11 mouse cellular contexts compared by ENCODE assay signal in genomic region chr9:47829204-47829603, GRCm38 (mm10).
DNase-seq lines count a peak whose midpoint lies in the region; ATAC-seq and TF ChIP-seq lines count a peak whose summit lies in the region.
"Had no signal": no experiment of that assay in that cellular context is flagged by ENCODE, and none has a peak within 500 bp of the region (broad histone marks: within the 10 kb centered on the region; RNA-seq: fewer than 3 reads in every experiment).

No protein-coding gene starts in this region.

- H3K36me3 ChIP-seq in liver, embryonic 11.5 days (ENCODE audit: control insufficient read depth, insufficient read depth, low read length), result no peaks in the 10 kb centered on the region
- no peaks in the 10 kb centered on the region for H3K36me3 ChIP-seq in liver, postnatal 0 days (replicated peaks; ENCODE audit: insufficient read depth, low read length)
- no peaks in the 10 kb centered on the region for H3K36me3 ChIP-seq in forebrain, embryonic 14.5 days (ENCODE audit: control insufficient read depth, insufficient read depth, low read length)
- no peaks in the 10 kb centered on the region for H3K36me3 ChIP-seq in hindbrain, postnatal 0 days (ENCODE audit: insufficient read depth, low read length)
- H3K36me3 ChIP-seq in neural tube, embryonic 15.5 days, result no peaks in the 10 kb centered on the region
- H3K36me3 ChIP-seq: G1E; liver, embryonic 15.5 days had no signal

- 53% methylated on average over 10 of the region's 10 CpGs for WGBS in liver, embryonic 11.5 days
- WGBS in liver, postnatal 0 days (ENCODE audit: insufficient replicate concordance), result 57% methylated on average over 10 of the region's 10 CpGs
- 51% methylated on average over 10 of the region's 10 CpGs for WGBS in forebrain, embryonic 14.5 days
- 23% methylated on average over 10 of the region's 10 CpGs for WGBS in hindbrain, postnatal 0 days
- WGBS in neural tube, embryonic 15.5 days, result 17% methylated on average over 10 of the region's 10 CpGs

- 0 out of 2 replicates have a peak overlapping the region, but pooled peaks have one; percentile 33 for H3K4me2 ChIP-seq in liver, embryonic 11.5 days
- no peak overlapping the region for H3K4me2 ChIP-seq in liver, postnatal 0 days (ENCODE audit: low read depth, low read length)
- H3K4me2 ChIP-seq in forebrain, embryonic 14.5 days (ENCODE audit: low read length), result peak overlapping the region; percentile 43
- H3K4me2 ChIP-seq in hindbrain, postnatal 0 days (ENCODE audit: low read depth, low read length), result peak overlapping the region; percentile 40
- peak overlapping the region; percentile 50 for H3K4me2 ChIP-seq in neural tube, embryonic 15.5 days
- H3K4me2 ChIP-seq: liver, embryonic 15.5 days had no signal

- no peak for DNase-seq in liver, embryonic 11.5 days (ENCODE audit: low spot score)
- no peak for DNase-seq in liver, postnatal 0 days
- DNase-seq in forebrain, embryonic 14.5 days (ENCODE audit: low spot score), result no peak
- DNase-seq in hindbrain, postnatal 0 days (ENCODE audit: low spot score), result no peak
- DNase-seq in gastrocnemius, adult 18-20 months (ENCODE audit: low spot score), result no peak
- no peak for DNase-seq in kidney, postnatal 25 days
- DNase-seq: cerebellum, postnatal 14 days had no signal

- H3K4me3 ChIP-seq in liver, embryonic 11.5 days (ENCODE audit: low read depth, low read length), result no peak overlapping the region
- H3K4me3 ChIP-seq in liver, postnatal 0 days (ENCODE audit: low read depth, low read length), result no peak overlapping the region
- 0 out of 2 replicates have a peak overlapping the region, but pooled peaks have one; percentile 5 for H3K4me3 ChIP-seq in forebrain, embryonic 14.5 days (ENCODE audit: low read depth, low read length)
- no peak overlapping the region for H3K4me3 ChIP-seq in hindbrain, postnatal 0 days (ENCODE audit: low read length)
- 0 out of 2 replicates have a peak overlapping the region, but pooled peaks have one; percentile 18 for H3K4me3 ChIP-seq in neural tube, embryonic 15.5 days (replicated peaks)
- H3K4me3 ChIP-seq: layer of hippocampus, adult 2 months; liver, embryonic 15.5 days had no signal

- no peak for ATAC-seq in liver, embryonic 11.5 days (replicated peaks; ENCODE audit: low FRiP score)
- no peak for ATAC-seq in liver, postnatal 0 days
- no peak for ATAC-seq in forebrain, embryonic 14.5 days
- ATAC-seq in hindbrain, postnatal 0 days, result no peak
- ATAC-seq in neural tube, embryonic 15.5 days (ENCODE audit: low FRiP score), result peak; percentile 50; the same call in 1 of the 2 replicates

- no peak for TF ChIP-seq CTCF in liver, postnatal 0 days (IDR thresholded peaks at IDR 0.05; ENCODE audit: low read depth)
- TF ChIP-seq CTCF in hindbrain, postnatal 0 days (IDR thresholded peaks at IDR 0.05; ENCODE audit: low read depth), result no peak

- H3K9me3 ChIP-seq in liver, embryonic 11.5 days (ENCODE audit: control insufficient read depth, low read length), result no peaks in the 10 kb centered on the region
- H3K9me3 ChIP-seq in liver, postnatal 0 days (ENCODE audit: low read length), result no peaks in the 10 kb centered on the region
- H3K9me3 ChIP-seq in forebrain, embryonic 14.5 days (replicated peaks; ENCODE audit: control insufficient read depth, low read length), result no peaks in the 10 kb centered on the region
- no peaks in the 10 kb centered on the region for H3K9me3 ChIP-seq in hindbrain, postnatal 0 days (ENCODE audit: low read length)
- H3K9me3 ChIP-seq in neural tube, embryonic 15.5 days (replicated peaks), result no peaks in the 10 kb centered on the region
- H3K9me3 ChIP-seq: liver, embryonic 15.5 days had no signal

- H3K27ac ChIP-seq in liver, embryonic 11.5 days (ENCODE audit: low read depth, low read length), result no peak overlapping the region
- H3K27ac ChIP-seq in liver, postnatal 0 days (ENCODE audit: low read depth), result no peak overlapping the region
- no peak overlapping the region; the same call in 1 of the 2 replicates for H3K27ac ChIP-seq in forebrain, embryonic 14.5 days (ENCODE audit: low read depth, low read length)
- no peak overlapping the region for H3K27ac ChIP-seq in hindbrain, postnatal 0 days
- H3K27ac ChIP-seq in neural tube, embryonic 15.5 days (replicated peaks), result peak overlapping the region; percentile 60; the same call in 1 of the 2 replicates
- H3K27ac ChIP-seq: layer of hippocampus, adult 2 months; liver, embryonic 15.5 days had no signal

- TF ChIP-seq EP300 in liver, postnatal 0 days (IDR thresholded peaks at IDR 0.05; ENCODE audit: low read depth), result no peak

- no peaks in the 10 kb centered on the region for H3K4me1 ChIP-seq in liver, embryonic 11.5 days (replicated peaks; ENCODE audit: control insufficient read depth, insufficient read depth, low read length)
- no peaks in the 10 kb centered on the region for H3K4me1 ChIP-seq in liver, postnatal 0 days (ENCODE audit: insufficient read depth)
- peaks cover 15% of the 10 kb centered on the region; the same call in 1 of the 2 replicates for H3K4me1 ChIP-seq in forebrain, embryonic 14.5 days (ENCODE audit: control insufficient read depth, insufficient read depth, low read length)
- H3K4me1 ChIP-seq in hindbrain, postnatal 0 days (ENCODE audit: insufficient read depth, low read length), result 0 out of 2 replicates have a peak, but pooled peaks cover 5% of the 10 kb centered on the region
- H3K4me1 ChIP-seq in neural tube, embryonic 15.5 days, result peaks cover 22% of the 10 kb centered on the region
- H3K4me1 ChIP-seq: liver, embryonic 15.5 days had no signal

- H3K9ac ChIP-seq in liver, embryonic 11.5 days (ENCODE audit: low read depth, low read length), result no peak overlapping the region
- H3K9ac ChIP-seq in liver, postnatal 0 days (replicated peaks), result no peak overlapping the region
- H3K9ac ChIP-seq in forebrain, embryonic 14.5 days (ENCODE audit: low read length), result peak overlapping the region; percentile 37
- no peak overlapping the region for H3K9ac ChIP-seq in hindbrain, postnatal 0 days (replicated peaks; ENCODE audit: low read length)
- no peak overlapping the region for H3K9ac ChIP-seq in neural tube, embryonic 15.5 days (replicated peaks)
- H3K9ac ChIP-seq: liver, embryonic 15.5 days had no signal

- H3K27me3 ChIP-seq in liver, embryonic 11.5 days (replicated peaks; ENCODE audit: control insufficient read depth, insufficient read depth, low read length), result no peaks in the 10 kb centered on the region
- no peaks in the 10 kb centered on the region for H3K27me3 ChIP-seq in liver, postnatal 0 days (ENCODE audit: insufficient read depth, low read length)
- no peaks in the 10 kb centered on the region for H3K27me3 ChIP-seq in forebrain, embryonic 14.5 days (replicated peaks; ENCODE audit: control insufficient read depth, insufficient read depth, low read length)
- H3K27me3 ChIP-seq in hindbrain, postnatal 0 days (ENCODE audit: insufficient read depth, low read length), result no peaks in the 10 kb centered on the region
- H3K27me3 ChIP-seq in neural tube, embryonic 15.5 days (replicated peaks), result no peaks in the 10 kb centered on the region
- H3K27me3 ChIP-seq: liver, embryonic 15.5 days had no signal

Comparison
In these comparisons a context has a peak if more than half of its experiments do, and no peak if none do; other contexts are left out.
1. H3K4me3 ChIP-seq: peak in forebrain, embryonic 14.5 days (single experiment) and neural tube, embryonic 15.5 days (single experiment); none in liver, embryonic 11.5 days (single experiment), liver, postnatal 0 days (single experiment) and hindbrain, postnatal 0 days (single experiment).